Mouse (Mus musculus): ENCODE results near the gene Ctnnbl1. TPM values are rescaled to one million over a fixed set of nuclear protein-coding genes. Genes with fewer than 3 reads are reported as not detected.

Gene Ctnnbl1
- polyA plus RNA-seq, 1 experiment: 95.0 TPM

- Histone ChIP-seq H3K36me3 (ENCODE audit: control insufficient read depth, insufficient read depth, low read length) (no peaks in the 10 kb centered on the region), H3K4me3 (ENCODE audit: control insufficient read depth, low read depth, low read length) (no peak overlapping the region), H3K27ac (ENCODE audit: control insufficient read depth, insufficient read depth, low read depth, low read length) (no peak overlapping the region), H3K4me1 (ENCODE audit: control insufficient read depth, insufficient read depth, low read length) (peaks cover 6% of the 10 kb centered on the region), H3K27me3 (ENCODE audit: control insufficient read depth, insufficient read depth, low read length) (no peaks in the 10 kb centered on the region)
- TF ChIP-seq CTCF (IDR thresholded peaks at IDR 0.05; ENCODE audit: control insufficient read depth, insufficient read depth, insufficient replicate concordance, low read depth, low read length): peak; percentile 20; the same call in 1 of the 2 replicates
- TF ChIP-seq POLR2A (IDR thresholded peaks at IDR 0.05; ENCODE audit: control insufficient read depth, low read depth, low read length): no peak
Measured at GRCm38 (mm10) chr2:157913204-157913636, 176.0 kb downstream of the Ctnnbl1 start.

DNA sequence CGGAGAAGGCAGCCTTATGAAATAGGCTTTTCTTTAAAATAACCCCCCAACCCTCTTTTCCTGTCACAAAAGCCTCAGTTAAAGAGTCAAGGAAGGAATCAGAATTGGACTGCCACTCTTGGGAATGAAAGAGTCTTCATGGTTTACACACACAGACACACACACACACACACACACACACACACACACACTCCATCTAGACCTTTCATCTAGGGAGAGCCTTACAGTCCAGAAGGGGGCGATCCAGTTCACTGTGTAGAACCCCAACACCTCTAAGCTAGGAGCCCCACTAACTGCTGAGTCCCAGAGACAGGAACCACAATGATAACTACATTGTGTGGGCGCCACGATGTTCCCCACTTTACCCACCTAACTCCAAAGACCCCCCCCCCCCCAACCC, 176.5 kb downstream of the Ctnnbl1 start:
- no peak overlapping the region for H3K4me3 ChIP-seq (ENCODE audit: control insufficient read depth, low read depth, low read length)
- H3K27me3 ChIP-seq (ENCODE audit: control insufficient read depth, insufficient read depth, low read length): no peaks in the 10 kb centered on the region
- peaks cover 6% of the 10 kb centered on the region for H3K4me1 ChIP-seq (ENCODE audit: control insufficient read depth, insufficient read depth, low read length)
- no peaks in the 10 kb centered on the region for H3K36me3 ChIP-seq (ENCODE audit: control insufficient read depth, insufficient read depth, low read length)
- no peak overlapping the region for H3K27ac ChIP-seq (ENCODE audit: control insufficient read depth, insufficient read depth, low read depth, low read length)
- TF ChIP-seq CTCF (IDR thresholded peaks at IDR 0.05; ENCODE audit: control insufficient read depth, insufficient read depth, insufficient replicate concordance, low read depth, low read length) (no peak), POLR2A (IDR thresholded peaks at IDR 0.05; ENCODE audit: control insufficient read depth, low read depth, low read length) (no peak)

GRCm38 (mm10) chr2:157914105-157914764, 177.0 kb downstream of the Ctnnbl1 start, which contains the start of gene Vstm2l:
Gene Vstm2l (plus strand): TSS chr2:157914653.
- Histone ChIP-seq H3K27ac (ENCODE audit: control insufficient read depth, insufficient read depth, low read depth, low read length) (no peak within 1 kb of the TSS), H3K4me3 (ENCODE audit: control insufficient read depth, low read depth, low read length) (no peak within 1 kb of the TSS; the same call in 1 of the 2 replicates), H3K27me3 (ENCODE audit: control insufficient read depth, insufficient read depth, low read length) (no peaks in the 10 kb centered on the region), H3K36me3 (ENCODE audit: control insufficient read depth, insufficient read depth, low read length) (no peaks in the 10 kb centered on the region), H3K4me1 (ENCODE audit: control insufficient read depth, insufficient read depth, low read length) (peaks cover 6% of the 10 kb centered on the region)
- TF ChIP-seq POLR2A (IDR thresholded peaks at IDR 0.05; ENCODE audit: control insufficient read depth, low read depth, low read length) (no peak), CTCF (IDR thresholded peaks at IDR 0.05; ENCODE audit: control insufficient read depth, insufficient read depth, insufficient replicate concordance, low read depth, low read length) (no peak)

DNA sequence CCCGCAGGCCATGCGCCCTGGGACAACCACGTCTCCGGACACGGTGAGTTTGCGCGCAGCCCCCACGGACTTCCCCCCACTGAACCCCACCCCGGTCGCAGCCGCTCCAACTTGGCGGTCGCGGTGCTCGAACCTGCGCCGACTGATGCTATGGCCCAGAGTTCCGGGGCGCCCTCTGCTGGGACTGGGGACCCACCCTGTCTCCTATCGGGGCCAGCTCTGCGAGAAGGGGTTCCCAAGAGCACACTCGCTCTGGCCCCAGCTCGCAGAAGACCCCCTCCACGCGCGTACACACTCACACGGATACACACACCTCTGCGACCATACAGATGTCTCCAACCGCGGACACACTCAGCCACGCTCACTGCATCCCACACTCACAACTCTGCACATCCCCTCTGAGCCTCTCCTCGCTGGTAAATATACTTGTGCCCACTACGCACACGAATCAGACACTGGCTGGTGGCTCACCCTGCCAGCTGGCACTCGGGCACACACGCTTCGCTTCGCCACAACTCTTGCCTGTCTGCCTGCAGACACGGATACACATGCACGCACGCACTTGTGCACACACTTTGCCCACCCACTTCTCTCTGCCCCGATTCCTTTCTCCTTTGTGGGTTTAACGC, 177.8 kb downstream of the Ctnnbl1 start:
- Histone ChIP-seq H3K27ac (ENCODE audit: control insufficient read depth, insufficient read depth, low read depth, low read length) (no peak overlapping the region), H3K27me3 (ENCODE audit: control insufficient read depth, insufficient read depth, low read length) (no peaks in the 10 kb centered on the region), H3K36me3 (ENCODE audit: control insufficient read depth, insufficient read depth, low read length) (no peaks in the 10 kb centered on the region), H3K4me3 (ENCODE audit: control insufficient read depth, low read depth, low read length) (no peak overlapping the region), H3K4me1 (ENCODE audit: control insufficient read depth, insufficient read depth, low read length) (peaks cover 6% of the 10 kb centered on the region)
- TF ChIP-seq POLR2A (IDR thresholded peaks at IDR 0.05; ENCODE audit: control insufficient read depth, low read depth, low read length) (no peak), CTCF (IDR thresholded peaks at IDR 0.05; ENCODE audit: control insufficient read depth, insufficient read depth, insufficient replicate concordance, low read depth, low read length) (no peak)

DNA sequence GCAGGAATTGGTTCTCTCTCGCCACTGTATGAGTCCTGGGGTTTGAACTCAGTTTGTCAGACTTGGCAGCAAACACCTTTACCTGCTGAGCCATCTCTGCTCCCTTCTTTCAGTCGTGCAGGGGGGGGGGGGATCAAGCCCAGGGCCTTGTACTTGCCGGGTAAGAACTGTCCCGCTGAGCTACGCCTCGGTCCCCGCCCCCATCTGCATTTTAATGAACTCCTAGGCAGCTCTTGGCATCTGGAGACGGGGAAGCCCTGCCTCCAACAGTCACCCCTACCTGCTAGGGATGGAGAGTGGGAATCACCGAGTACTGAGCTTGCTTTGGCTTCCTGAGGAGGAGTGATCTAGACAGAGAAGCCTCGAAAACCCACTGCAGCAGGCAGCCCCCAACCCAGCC, 181.3 kb downstream of the Ctnnbl1 start:
- Histone ChIP-seq H3K4me3 (ENCODE audit: control insufficient read depth, low read depth, low read length) (no peak overlapping the region), H3K36me3 (ENCODE audit: control insufficient read depth, insufficient read depth, low read length) (no peaks in the 10 kb centered on the region), H3K27ac (ENCODE audit: control insufficient read depth, insufficient read depth, low read depth, low read length) (no peak overlapping the region), H3K4me1 (ENCODE audit: control insufficient read depth, insufficient read depth, low read length) (peaks cover 6% of the 10 kb centered on the region), H3K27me3 (ENCODE audit: control insufficient read depth, insufficient read depth, low read length) (no peaks in the 10 kb centered on the region)
- TF ChIP-seq POLR2A (IDR thresholded peaks at IDR 0.05; ENCODE audit: control insufficient read depth, low read depth, low read length) (no peak), CTCF (IDR thresholded peaks at IDR 0.05; ENCODE audit: control insufficient read depth, insufficient read depth, insufficient replicate concordance, low read depth, low read length) (no peak)

- Histone ChIP-seq H3K36me3 (ENCODE audit: control insufficient read depth, insufficient read depth, low read length) (no peaks in the 10 kb centered on the region), H3K27me3 (ENCODE audit: control insufficient read depth, insufficient read depth, low read length) (no peaks in the 10 kb centered on the region), H3K4me3 (ENCODE audit: control insufficient read depth, low read depth, low read length) (no peak overlapping the region), H3K27ac (ENCODE audit: control insufficient read depth, insufficient read depth, low read depth, low read length) (no peak overlapping the region), H3K4me1 (ENCODE audit: control insufficient read depth, insufficient read depth, low read length) (no peaks in the 10 kb centered on the region)
- TF ChIP-seq POLR2A (IDR thresholded peaks at IDR 0.05; ENCODE audit: control insufficient read depth, low read depth, low read length): no peak
- TF ChIP-seq CTCF (IDR thresholded peaks at IDR 0.05; ENCODE audit: control insufficient read depth, insufficient read depth, insufficient replicate concordance, low read depth, low read length): no peak
Measured at GRCm38 (mm10) chr2:157921551-157921950, 184.3 kb downstream of the Ctnnbl1 start.

DNA sequence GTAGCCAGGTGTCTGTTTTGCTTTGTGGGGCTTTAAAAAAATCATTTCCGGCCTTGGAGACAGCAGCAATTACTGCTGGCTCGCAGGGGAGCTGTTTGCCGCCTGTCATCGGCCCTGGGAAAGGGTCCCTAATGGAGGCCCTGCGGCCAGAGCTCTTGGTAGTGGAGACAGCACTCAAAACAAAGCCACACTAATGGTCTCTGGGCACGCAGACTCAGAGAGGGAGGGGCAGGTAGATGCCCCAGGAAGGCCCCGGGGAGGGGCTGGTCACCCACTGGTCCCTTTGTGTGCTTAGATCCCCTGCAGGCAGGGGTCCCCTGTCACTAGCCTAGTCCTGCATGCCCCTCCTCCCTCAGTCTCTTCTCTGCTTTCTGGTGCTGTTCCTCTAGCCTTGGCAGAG, 186.2 kb downstream of the Ctnnbl1 start:
- Histone ChIP-seq H3K27me3 (ENCODE audit: control insufficient read depth, insufficient read depth, low read length) (no peaks in the 10 kb centered on the region), H3K4me3 (ENCODE audit: control insufficient read depth, low read depth, low read length) (no peak overlapping the region), H3K27ac (ENCODE audit: control insufficient read depth, insufficient read depth, low read depth, low read length) (no peak overlapping the region), H3K4me1 (ENCODE audit: control insufficient read depth, insufficient read depth, low read length) (peaks cover 4% of the 10 kb centered on the region; the same call in 1 of the 2 replicates), H3K36me3 (ENCODE audit: control insufficient read depth, insufficient read depth, low read length) (no peaks in the 10 kb centered on the region)
- TF ChIP-seq POLR2A (IDR thresholded peaks at IDR 0.05; ENCODE audit: control insufficient read depth, low read depth, low read length) (no peak), CTCF (IDR thresholded peaks at IDR 0.05; ENCODE audit: control insufficient read depth, insufficient read depth, insufficient replicate concordance, low read depth, low read length) (no peak)
